Mouse (Mus musculus) leukemia stem cell, adult 10-12 weeks (primary cell): ENCODE measurements around the gene Zswim2. TPM values are rescaled to one million over a fixed set of nuclear protein-coding genes. Genes with fewer than 3 reads are reported as not detected.

ENCODE experiments used
- polyA plus RNA-seq: library from polyadenylated mRNA; stranded (reverse); fragments of >175 nt; gene quantifications from 2 replicates; pipeline ENCODE4 v1.2.3, GENCODE M21; 2012; ENCODE audit warnings: low replicate concordance

Zswim2 gene
- polyA plus RNA-seq, result not detected in 2 replicates

GRCm38 (mm10) chr2:83940931-83941361 is at the start of gene Zswim2:
TSS of gene Zswim2 (minus strand) at chr2:83941228.

DNA sequence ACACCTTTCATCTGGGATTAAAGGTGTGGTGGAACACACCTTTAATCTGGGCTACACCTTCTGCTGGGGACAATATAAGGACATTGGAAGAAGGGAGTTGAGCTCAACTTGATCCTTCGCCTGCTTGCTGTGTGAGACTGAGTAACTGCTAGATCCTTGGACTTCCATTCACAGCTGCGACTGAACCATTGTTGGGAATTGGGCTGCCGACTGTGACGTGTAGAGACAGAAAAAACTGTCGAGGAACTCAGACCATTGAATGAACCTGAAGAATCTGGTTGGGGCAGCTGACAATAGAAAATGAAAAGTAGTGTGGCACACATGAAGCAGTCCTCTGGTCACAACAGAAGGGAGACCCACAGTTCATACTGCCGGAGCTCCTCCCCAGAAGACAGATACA is 49.2 kb upstream of the Zswim2 start, which contains the start of gene Gm13691:
Gene Gm13691 (plus strand): TSS at position 301 of the 400 bp plus-strand sequence.

DNA sequence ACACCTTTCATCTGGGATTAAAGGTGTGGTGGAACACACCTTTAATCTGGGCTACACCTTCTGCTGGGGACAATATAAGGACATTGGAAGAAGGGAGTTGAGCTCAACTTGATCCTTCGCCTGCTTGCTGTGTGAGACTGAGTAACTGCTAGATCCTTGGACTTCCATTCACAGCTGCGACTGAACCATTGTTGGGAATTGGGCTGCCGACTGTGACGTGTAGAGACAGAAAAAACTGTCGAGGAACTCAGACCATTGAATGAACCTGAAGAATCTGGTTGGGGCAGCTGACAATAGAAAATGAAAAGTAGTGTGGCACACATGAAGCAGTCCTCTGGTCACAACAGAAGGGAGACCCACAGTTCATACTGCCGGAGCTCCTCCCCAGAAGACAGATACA is 43.4 kb upstream of the Zswim2 start, which contains the start of gene Gm13697:
Gene Gm13697 (plus strand): TSS at position 301 of the 400 bp plus-strand sequence.

GRCm38 (mm10) chr2:83978633-83979032 is 37.6 kb upstream of the Zswim2 start, which contains the start of gene Gm13694:
TSS of gene Gm13694 (plus strand) at chr2:83978933.

DNA sequence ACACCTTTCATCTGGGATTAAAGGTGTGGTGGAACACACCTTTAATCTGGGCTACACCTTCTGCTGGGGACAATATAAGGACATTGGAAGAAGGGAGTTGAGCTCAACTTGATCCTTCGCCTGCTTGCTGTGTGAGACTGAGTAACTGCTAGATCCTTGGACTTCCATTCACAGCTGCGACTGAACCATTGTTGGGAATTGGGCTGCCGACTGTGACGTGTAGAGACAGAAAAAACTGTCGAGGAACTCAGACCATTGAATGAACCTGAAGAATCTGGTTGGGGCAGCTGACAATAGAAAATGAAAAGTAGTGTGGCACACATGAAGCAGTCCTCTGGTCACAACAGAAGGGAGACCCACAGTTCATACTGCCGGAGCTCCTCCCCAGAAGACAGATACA is 31.8 kb upstream of the Zswim2 start, which contains the start of gene Gm13696:
Gene Gm13696 (plus strand): TSS at position 301 of the 400 bp plus-strand sequence.

GRCm38 (mm10) chr2:83967013-83967412 is 26.0 kb upstream of the Zswim2 start, which contains the start of gene Gm13695:
TSS of gene Gm13695 (plus strand) at chr2:83967313.

DNA sequence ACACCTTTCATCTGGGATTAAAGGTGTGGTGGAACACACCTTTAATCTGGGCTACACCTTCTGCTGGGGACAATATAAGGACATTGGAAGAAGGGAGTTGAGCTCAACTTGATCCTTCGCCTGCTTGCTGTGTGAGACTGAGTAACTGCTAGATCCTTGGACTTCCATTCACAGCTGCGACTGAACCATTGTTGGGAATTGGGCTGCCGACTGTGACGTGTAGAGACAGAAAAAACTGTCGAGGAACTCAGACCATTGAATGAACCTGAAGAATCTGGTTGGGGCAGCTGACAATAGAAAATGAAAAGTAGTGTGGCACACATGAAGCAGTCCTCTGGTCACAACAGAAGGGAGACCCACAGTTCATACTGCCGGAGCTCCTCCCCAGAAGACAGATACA is 20.2 kb upstream of the Zswim2 start, which contains the start of gene Gm13693:
Gene Gm13693 (plus strand): TSS at position 301 of the 400 bp plus-strand sequence.

DNA sequence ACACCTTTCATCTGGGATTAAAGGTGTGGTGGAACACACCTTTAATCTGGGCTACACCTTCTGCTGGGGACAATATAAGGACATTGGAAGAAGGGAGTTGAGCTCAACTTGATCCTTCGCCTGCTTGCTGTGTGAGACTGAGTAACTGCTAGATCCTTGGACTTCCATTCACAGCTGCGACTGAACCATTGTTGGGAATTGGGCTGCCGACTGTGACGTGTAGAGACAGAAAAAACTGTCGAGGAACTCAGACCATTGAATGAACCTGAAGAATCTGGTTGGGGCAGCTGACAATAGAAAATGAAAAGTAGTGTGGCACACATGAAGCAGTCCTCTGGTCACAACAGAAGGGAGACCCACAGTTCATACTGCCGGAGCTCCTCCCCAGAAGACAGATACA is 14.4 kb upstream of the Zswim2 start, which contains the start of gene Gm13698:
Gene Gm13698 (plus strand): TSS at position 301 of the 400 bp plus-strand sequence.

Other genes starting within 250 kb of the Zswim2 start
- gene Itgav, start 216.8 kb downstream of the Zswim2 start, polyA plus RNA-seq, result 17.1 and 19.9 TPM in 2 replicates
- 0.03 TPM in 1 of 2 replicates, not detected in the other for gene Fam171b, start 128.6 kb downstream of the Zswim2 start, polyA plus RNA-seq
- gene Gm13698, start 14.5 kb upstream of the Zswim2 start, polyA plus RNA-seq, result not detected in 2 replicates
- gene Gm13693, start 20.3 kb upstream of the Zswim2 start, polyA plus RNA-seq, result not detected in 2 replicates
- gene Gm13695, start 26.1 kb upstream of the Zswim2 start, polyA plus RNA-seq, result not detected in 2 replicates
- not detected in 2 replicates for gene Gm13696, start 31.9 kb upstream of the Zswim2 start, polyA plus RNA-seq
- not detected in 2 replicates for gene Gm13694, start 37.7 kb upstream of the Zswim2 start, polyA plus RNA-seq
- not detected in 2 replicates for gene Gm13697, start 43.5 kb upstream of the Zswim2 start, polyA plus RNA-seq
- not detected in 2 replicates for gene Gm13691, start 49.3 kb upstream of the Zswim2 start, polyA plus RNA-seq